Mouse (Mus musculus): ENCODE measurements around the gene Ssc4d.

DNA sequence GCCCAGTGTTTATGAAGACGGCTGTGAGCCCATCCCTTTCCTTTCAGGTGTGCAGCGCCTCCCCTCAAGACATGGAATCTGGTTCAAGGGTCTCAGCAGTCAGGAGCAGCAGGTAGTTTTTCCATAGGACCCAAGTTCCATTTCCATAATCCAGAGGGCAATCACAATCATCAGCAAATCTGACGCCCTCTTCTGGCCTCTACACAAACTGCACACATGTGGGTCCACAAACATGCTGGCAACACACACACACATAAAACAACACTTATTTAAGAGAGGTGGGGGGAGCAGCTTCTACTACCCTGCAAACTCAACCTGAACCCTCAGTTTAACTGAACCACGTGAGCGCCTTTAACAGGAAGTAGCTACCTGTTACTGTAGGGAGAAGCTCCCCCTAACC, 55.7 kb downstream of the Ssc4d start:
- TF ChIP-seq CTCF (IDR thresholded peaks at IDR 0.05; ENCODE audit: low read depth, low read length) (peak; percentile 46; the same call in 1 of the 2 replicates), POLR2A (IDR thresholded peaks at IDR 0.05; ENCODE audit: borderline replicate concordance, low read depth, low read length) (no peak)
